Mouse (Mus musculus): ENCODE results near the gene Snrk. TPM values are rescaled to one million over a fixed set of nuclear protein-coding genes. Genes with fewer than 3 reads are reported as not detected.
"Not testable (repeated sequence)": the region's sequence is repeated elsewhere in the genome, so short reads cannot be mapped to it uniquely, and the experiment has no call there.

Gene Snrk
- polyA plus RNA-seq, 1 experiment from 2014 or later = 57.3 TPM

- 94% methylated on average over 5 of the region's 5 CpGs for WGBS
- H3K9me3 ChIP-seq; H3K9ac ChIP-seq (replicated peaks); H3K4me2 ChIP-seq; H3K4me3 ChIP-seq (replicated peaks); H3K4me1 ChIP-seq (replicated peaks); H3K27ac ChIP-seq; H3K27me3 ChIP-seq; ATAC-seq (ENCODE audit: insufficient number of reproducible peaks, insufficient read depth, low FRiP score, low TSS enrichment, low read depth): not testable (repeated sequence)
- H3K36me3 ChIP-seq = peaks cover 72% of the 10 kb centered on the region
Measured at GRCm38 (mm10) chr9:122167719-122168118, 50.7 kb downstream of the Snrk start.

GRCm38 (mm10) chr9:122169901-122170300 lies 52.8 kb downstream of the Snrk start:
- WGBS = 97% methylated on average over 6 of the region's 6 CpGs
- no peak for ATAC-seq (ENCODE audit: insufficient number of reproducible peaks, insufficient read depth, low FRiP score, low TSS enrichment, low read depth)
- Histone ChIP-seq H3K36me3 (peaks cover 56% of the 10 kb centered on the region), H3K9me3 (no peaks in the 10 kb centered on the region), H3K27me3 (no peaks in the 10 kb centered on the region), H3K9ac (replicated peaks) (no peak overlapping the region), H3K27ac (no peak overlapping the region), H3K4me1 (replicated peaks) (peaks cover 8% of the 10 kb centered on the region; the same call in 1 of the 2 replicates), H3K4me3 (replicated peaks) (no peak overlapping the region), H3K4me2 (no peak overlapping the region)

GRCm38 (mm10) chr9:122172612-122173186 lies 55.6 kb downstream of the Snrk start:
- H3K9me3 ChIP-seq = no peaks in the 10 kb centered on the region
- no peak overlapping the region for H3K27ac ChIP-seq
- H3K9ac ChIP-seq (replicated peaks) = no peak overlapping the region
- no peaks in the 10 kb centered on the region for H3K27me3 ChIP-seq
- ATAC-seq (ENCODE audit: insufficient number of reproducible peaks, insufficient read depth, low FRiP score, low TSS enrichment, low read depth) = no peak
- 89% methylated on average over 11 of the region's 11 CpGs for WGBS
- no peak overlapping the region for H3K4me2 ChIP-seq
- H3K4me1 ChIP-seq (replicated peaks) = peaks cover 8% of the 10 kb centered on the region; the same call in 1 of the 2 replicates
- peaks cover 28% of the 10 kb centered on the region for H3K36me3 ChIP-seq
- H3K4me3 ChIP-seq (replicated peaks) = no peak overlapping the region

- Histone ChIP-seq H3K9me3 (no peaks in the 10 kb centered on the region), H3K4me3 (replicated peaks) (no peak overlapping the region), H3K4me2 (no peak overlapping the region), H3K9ac (replicated peaks) (no peak overlapping the region), H3K27ac (no peak overlapping the region), H3K4me1 (replicated peaks) (peaks cover 11% of the 10 kb centered on the region), H3K27me3 (no peaks in the 10 kb centered on the region), H3K36me3 (peaks cover 22% of the 10 kb centered on the region)
- 80% methylated on average over 9 of the region's 9 CpGs for WGBS
- ATAC-seq (ENCODE audit: insufficient number of reproducible peaks, insufficient read depth, low FRiP score, low TSS enrichment, low read depth) = no peak
Measured at GRCm38 (mm10) chr9:122173405-122174233, 56.6 kb downstream of the Snrk start.

GRCm38 (mm10) chr9:122174723-122175122 lies 57.7 kb downstream of the Snrk start:
- ATAC-seq (ENCODE audit: insufficient number of reproducible peaks, insufficient read depth, low FRiP score, low TSS enrichment, low read depth) = no peak
- Histone ChIP-seq H3K4me3 (replicated peaks) (no peak overlapping the region), H3K27ac (no peak overlapping the region), H3K4me1 (replicated peaks) (peaks cover 17% of the 10 kb centered on the region), H3K27me3 (no peaks in the 10 kb centered on the region), H3K9me3 (no peaks in the 10 kb centered on the region), H3K36me3 (peaks cover 20% of the 10 kb centered on the region), H3K4me2 (no peak overlapping the region), H3K9ac (replicated peaks) (no peak overlapping the region)
- WGBS = 90% methylated on average over 6 of the region's 6 CpGs

GRCm38 (mm10) chr9:122177256-122178220 lies 60.5 kb downstream of the Snrk start:
- Histone ChIP-seq H3K9me3 (no peaks in the 10 kb centered on the region), H3K36me3 (0 out of 2 replicates have a peak, but pooled peaks cover 3% of the 10 kb centered on the region), H3K27me3 (no peaks in the 10 kb centered on the region), H3K4me2 (no peak overlapping the region), H3K4me1 (replicated peaks) (peaks cover 22% of the 10 kb centered on the region), H3K4me3 (replicated peaks) (no peak overlapping the region), H3K27ac (no peak overlapping the region), H3K9ac (replicated peaks) (no peak overlapping the region)
- ATAC-seq (ENCODE audit: insufficient number of reproducible peaks, insufficient read depth, low FRiP score, low TSS enrichment, low read depth) = no peak
- WGBS = 83% methylated on average over 7 of the region's 7 CpGs

- Histone ChIP-seq H3K9ac (replicated peaks) (no peak overlapping the region), H3K9me3 (no peaks in the 10 kb centered on the region), H3K4me3 (replicated peaks) (no peak overlapping the region), H3K4me1 (replicated peaks) (peaks cover 16% of the 10 kb centered on the region), H3K27ac (no peak overlapping the region), H3K27me3 (no peaks in the 10 kb centered on the region), H3K4me2 (no peak overlapping the region), H3K36me3 (0 out of 2 replicates have a peak, but pooled peaks cover 3% of the 10 kb centered on the region)
- 66% methylated on average over 4 of the region's 4 CpGs for WGBS
- no peak; the same call in 1 of the 2 replicates for ATAC-seq (ENCODE audit: insufficient number of reproducible peaks, insufficient read depth, low FRiP score, low TSS enrichment, low read depth)
Measured at GRCm38 (mm10) chr9:122178427-122178826, 61.4 kb downstream of the Snrk start.

GRCm38 (mm10) chr9:122180105-122180504 lies 63.0 kb downstream of the Snrk start:
- no peak overlapping the region for H3K9ac ChIP-seq (replicated peaks)
- H3K4me3 ChIP-seq (replicated peaks) = no peak overlapping the region
- peaks cover 13% of the 10 kb centered on the region for H3K4me1 ChIP-seq (replicated peaks)
- no peaks in the 10 kb centered on the region for H3K36me3 ChIP-seq
- no peaks in the 10 kb centered on the region for H3K9me3 ChIP-seq
- no peaks in the 10 kb centered on the region for H3K27me3 ChIP-seq
- 62% methylated on average over 3 of the region's 3 CpGs for WGBS
- no peak for ATAC-seq (ENCODE audit: insufficient number of reproducible peaks, insufficient read depth, low FRiP score, low TSS enrichment, low read depth)
- no peak overlapping the region for H3K4me2 ChIP-seq
- H3K27ac ChIP-seq = no peak overlapping the region

- H3K4me2 ChIP-seq = no peak overlapping the region
- H3K27me3 ChIP-seq = no peaks in the 10 kb centered on the region
- no peak overlapping the region for H3K4me3 ChIP-seq (replicated peaks)
- H3K4me1 ChIP-seq (replicated peaks) = peaks cover 13% of the 10 kb centered on the region
- no peak for ATAC-seq (ENCODE audit: insufficient number of reproducible peaks, insufficient read depth, low FRiP score, low TSS enrichment, low read depth)
- H3K9ac ChIP-seq (replicated peaks) = no peak overlapping the region
- no peaks in the 10 kb centered on the region for H3K36me3 ChIP-seq
- WGBS = 81% methylated on average over 4 of the region's 4 CpGs
- H3K27ac ChIP-seq = no peak overlapping the region
- no peaks in the 10 kb centered on the region for H3K9me3 ChIP-seq
Measured at GRCm38 (mm10) chr9:122183074-122183473, 66.0 kb downstream of the Snrk start.

- Histone ChIP-seq H3K9me3 (no peaks in the 10 kb centered on the region), H3K4me3 (replicated peaks) (no peak overlapping the region), H3K27me3 (no peaks in the 10 kb centered on the region), H3K4me2 (no peak overlapping the region), H3K36me3 (no peaks in the 10 kb centered on the region), H3K4me1 (replicated peaks) (peaks cover 5% of the 10 kb centered on the region; the same call in 1 of the 2 replicates), H3K27ac (no peak overlapping the region), H3K9ac (replicated peaks) (no peak overlapping the region)
- 89% methylated on average over 3 of the region's 3 CpGs for WGBS
- no peak for ATAC-seq (ENCODE audit: insufficient number of reproducible peaks, insufficient read depth, low FRiP score, low TSS enrichment, low read depth)
Measured at GRCm38 (mm10) chr9:122184329-122184728, 67.3 kb downstream of the Snrk start.

GRCm38 (mm10) chr9:122185061-122185460 lies 68.0 kb downstream of the Snrk start:
- Histone ChIP-seq H3K36me3 (no peaks in the 10 kb centered on the region), H3K9me3 (no peaks in the 10 kb centered on the region), H3K27ac (no peak overlapping the region), H3K9ac (replicated peaks) (no peak overlapping the region), H3K4me1 (replicated peaks) (peaks cover 2% of the 10 kb centered on the region; the same call in 1 of the 2 replicates), H3K4me3 (replicated peaks) (no peak overlapping the region), H3K4me2 (no peak overlapping the region), H3K27me3 (no peaks in the 10 kb centered on the region)
- 30% methylated on average over 2 of the region's 2 CpGs for WGBS
- ATAC-seq (ENCODE audit: insufficient number of reproducible peaks, insufficient read depth, low FRiP score, low TSS enrichment, low read depth) = no peak

Measured in limb, embryonic 12.5 days (tissue).